Mouse (Mus musculus) A20 (cell line): ENCODE data around the gene Tmem189.

Experiments used
- DNase-seq: peaks from one replicate; pipeline ENCODE4 v3.0.0-alpha.2; 2011; ENCODE audit warnings: low read depth, low spot score

Tmem189 gene

GRCm38 (mm10) chr2:167593551-167594250, 95.9 kb downstream of the Tmem189 start:
- no peak for DNase-seq
